Mouse (Mus musculus): ENCODE data around the gene Grb2.

DNA sequence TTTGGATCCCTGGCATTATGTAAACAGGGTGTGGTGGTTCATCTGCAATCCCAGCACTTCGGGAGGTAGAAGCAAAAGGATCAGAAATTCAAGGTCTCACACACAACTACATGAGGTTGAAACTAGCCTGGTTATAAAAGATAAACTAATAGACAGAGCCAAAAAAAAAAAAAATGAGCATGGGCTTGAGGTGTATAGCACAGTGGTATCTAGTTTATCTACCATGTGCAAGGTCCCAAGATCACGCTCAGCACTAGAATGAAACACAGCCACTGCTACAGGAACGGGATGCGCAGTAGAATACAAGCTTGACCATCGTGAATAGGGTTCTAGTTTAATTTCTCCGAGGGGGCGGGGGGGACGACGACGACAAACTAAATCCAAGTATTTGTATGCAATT lies 3.7 kb downstream of the Grb2 start:
- TF ChIP-seq EP300 (IDR thresholded peaks at IDR 0.05; ENCODE audit: low read depth) = no peak
- TF ChIP-seq CTCF (IDR thresholded peaks at IDR 0.05; ENCODE audit: low read depth) = no peak

Measured in liver, embryonic 14.5 days (tissue).